Mouse (Mus musculus) forebrain, embryonic 12.5 days (tissue): ENCODE results near the gene Gm960. TPM values are rescaled to one million over a fixed set of nuclear protein-coding genes. Genes with fewer than 3 reads are reported as not detected.
A peak's percentile ranks its signal among the peaks of the same experiment; 100 is the strongest.

Source experiments
- ATAC-seq: fragments of 200-750 bp; cut with Nextera tagmentation; 2 replicates; pipeline ENCODE4 v1.8.0; 2017; ENCODE audit warnings: moderate TSS enrichment; ENCODE audit not compliant: low FRiP score
- H3K27ac ChIP-seq: fragments of 300-500 bp; sonication (generic); 2 replicates; pipeline ENCODE4 v1.5.1; 2016; ENCODE audit warnings: mild to moderate bottlenecking
- H3K27me3 ChIP-seq: fragments of 300-500 bp; sonication (generic); 2 replicates; pipeline ENCODE4 v1.6.1; 2016; ENCODE audit warnings: mild to moderate bottlenecking
- H3K36me3 ChIP-seq: fragments of 300-500 bp; sonication (generic); replicated peaks from 2 replicates; pipeline ENCODE4 v1.6.1; 2016; ENCODE audit warnings: mild to moderate bottlenecking
- H3K4me1 ChIP-seq: fragments of 300-500 bp; sonication (generic); 2 replicates; pipeline ENCODE4 v1.6.1; 2016
- H3K4me2 ChIP-seq: fragments of 300-500 bp; sonication (generic); 2 replicates; pipeline ENCODE4 v1.6.1; 2016; ENCODE audit warnings: mild to moderate bottlenecking, moderate library complexity
- H3K4me3 ChIP-seq: fragments of 300-500 bp; sonication (generic); replicated peaks from 2 replicates; pipeline ENCODE4 v1.5.1; 2016; ENCODE audit warnings: mild to moderate bottlenecking
- H3K9ac ChIP-seq: fragments of 300-500 bp; sonication (generic); 2 replicates; pipeline ENCODE4 v1.6.1; 2016; ENCODE audit warnings: mild to moderate bottlenecking
- H3K9me3 ChIP-seq: fragments of 300-500 bp; sonication (generic); 2 replicates; pipeline ENCODE4 v1.6.1; 2016
- WGBS: fragments of 180-500 bp; shearing (Covaris S2); methylation state at CpG from one replicate; pipeline ENCODE4 v1.1.7; 2016; 5-methylcytosine and 5-hydroxymethylcytosine counted together
- polyA plus RNA-seq: library from polyadenylated mRNA; unstranded; fragments of >200 nt; fragmentation: Nextera tagmentation; extraction: Ambion mirVana; gene quantifications from 2 replicates; pipeline ENCODE4 v1.2.1, GENCODE M21; 2016

Gm960 gene
- polyA plus RNA-seq, 1 experiment from 2014 or later, result 4.5 TPM

DNA sequence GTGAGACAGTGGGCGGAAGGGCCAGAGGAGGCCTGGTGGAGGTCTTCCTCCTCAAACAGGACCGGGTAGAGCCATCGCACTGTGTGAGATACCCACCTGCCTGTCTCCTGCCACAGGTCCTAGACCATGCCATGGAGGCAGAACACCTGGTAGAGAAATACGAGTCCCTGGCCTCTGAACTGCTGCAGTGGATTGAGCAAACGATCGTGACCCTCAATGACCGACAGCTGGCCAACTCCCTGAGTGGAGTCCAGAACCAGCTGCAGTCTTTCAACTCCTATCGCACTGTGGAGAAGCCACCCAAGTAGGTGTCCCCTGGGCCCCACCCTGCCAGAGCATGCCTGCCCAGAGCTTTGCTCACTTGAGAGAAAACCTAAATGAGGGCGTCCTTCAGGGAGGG is 30.7 kb upstream of the Gm960 start:
- Histone ChIP-seq H3K4me2 (no peak overlapping the region), H3K27me3 (no peaks in the 10 kb centered on the region), H3K4me1 (no peaks in the 10 kb centered on the region), H3K36me3 (peaks cover 90% of the 10 kb centered on the region), H3K27ac (no peak overlapping the region), H3K9ac (no peak overlapping the region), H3K4me3 (no peak overlapping the region), H3K9me3 (no peaks in the 10 kb centered on the region)
- WGBS, result 90% methylated on average over 9 of the region's 9 CpGs
- ATAC-seq, result no peak

DNA sequence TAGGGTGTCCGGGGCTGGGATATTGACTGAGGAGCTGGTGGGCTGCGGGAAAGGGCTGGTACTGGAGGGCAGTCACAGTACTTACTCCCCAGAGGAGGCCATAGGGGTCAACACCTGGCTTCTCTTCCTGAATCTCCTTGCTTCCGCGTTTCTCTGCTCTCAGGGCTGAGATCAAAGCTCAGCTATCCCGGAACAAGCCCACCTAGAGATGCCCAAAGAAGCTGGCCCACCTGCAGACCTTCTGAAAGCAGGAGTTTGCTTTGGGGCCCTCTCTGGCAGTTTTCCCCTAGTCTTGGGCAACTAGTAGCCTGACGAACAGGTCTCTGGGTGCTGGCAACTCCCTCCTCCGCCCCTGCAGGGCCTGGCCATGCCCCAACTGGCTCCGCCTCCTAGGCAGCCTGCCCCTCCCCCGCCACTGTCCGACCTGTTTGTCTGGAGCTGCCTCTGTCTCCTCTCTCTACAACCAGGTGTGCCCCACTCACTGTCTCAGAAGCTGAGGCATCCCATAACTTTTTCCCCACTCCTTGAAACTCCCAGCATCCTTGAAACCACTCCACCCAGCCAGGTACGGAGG is 22.3 kb upstream of the Gm960 start:
- no peak for ATAC-seq
- Histone ChIP-seq H3K27me3 (peaks cover 2% of the 10 kb centered on the region; the same call in 1 of the 2 replicates), H3K4me2 (peak overlapping the region; percentile 3; the same call in 1 of the 2 replicates), H3K4me3 (no peak overlapping the region), H3K27ac (no peak overlapping the region), H3K4me1 (peaks cover 23% of the 10 kb centered on the region), H3K36me3 (peaks cover 25% of the 10 kb centered on the region), H3K9me3 (no peaks in the 10 kb centered on the region), H3K9ac (no peak overlapping the region)
- 18% methylated on average over 11 of the region's 11 CpGs for WGBS

DNA sequence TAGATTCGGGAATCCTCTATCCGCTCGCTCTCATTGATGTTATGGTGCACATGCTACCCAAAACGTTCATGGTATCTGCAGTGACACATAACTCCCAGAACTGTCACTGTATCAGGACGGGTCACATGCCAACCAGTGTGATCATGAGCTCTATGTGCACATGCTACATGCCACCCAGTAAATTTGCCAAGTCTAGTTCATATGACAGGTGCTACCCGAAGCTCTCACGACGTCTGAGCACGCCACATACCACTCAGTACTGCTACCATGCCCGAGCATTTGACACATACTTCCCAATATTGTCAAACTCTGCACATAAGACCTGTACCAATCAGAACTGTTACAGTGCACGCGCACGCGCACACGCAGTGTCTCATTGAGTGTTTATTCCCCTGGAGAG is 21.6 kb upstream of the Gm960 start:
- WGBS, result 86% methylated on average over 15 of the region's 15 CpGs
- Histone ChIP-seq H3K4me3 (no peak overlapping the region), H3K4me2 (no peak overlapping the region), H3K36me3 (peaks cover 19% of the 10 kb centered on the region; the same call in 1 of the 2 replicates), H3K9me3 (no peaks in the 10 kb centered on the region), H3K27me3 (peaks cover 2% of the 10 kb centered on the region; the same call in 1 of the 2 replicates), H3K4me1 (peaks cover 23% of the 10 kb centered on the region), H3K27ac (no peak overlapping the region), H3K9ac (no peak overlapping the region)
- ATAC-seq, result no peak

DNA sequence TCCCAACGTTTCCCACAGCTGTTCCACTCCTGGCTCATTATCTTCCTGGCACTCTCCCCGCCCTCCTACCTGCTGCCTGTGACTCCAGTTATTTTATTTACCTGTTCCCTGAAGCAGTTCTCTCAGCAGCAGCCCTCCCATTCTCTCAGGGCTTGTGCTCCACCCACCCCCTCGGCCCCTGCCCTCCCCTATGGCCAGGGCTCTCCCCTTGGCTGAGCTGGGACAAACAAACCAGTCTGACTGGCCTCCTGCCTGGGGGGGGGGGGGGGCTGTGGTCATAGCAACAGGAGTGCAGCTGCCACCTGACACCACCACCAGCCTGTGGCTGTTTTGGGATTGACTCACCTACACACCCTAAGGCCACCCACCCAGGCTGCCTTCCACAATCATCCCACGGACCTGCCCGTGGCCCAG is 20.9 kb upstream of the Gm960 start:
- Histone ChIP-seq H3K36me3 (peaks cover 13% of the 10 kb centered on the region; the same call in 1 of the 2 replicates), H3K27me3 (peaks cover 2% of the 10 kb centered on the region; the same call in 1 of the 2 replicates), H3K4me3 (no peak overlapping the region), H3K27ac (no peak overlapping the region), H3K9ac (no peak overlapping the region), H3K4me1 (peaks cover 30% of the 10 kb centered on the region), H3K9me3 (no peaks in the 10 kb centered on the region), H3K4me2 (no peak overlapping the region)
- 16% methylated on average over 5 of the region's 5 CpGs for WGBS
- no peak for ATAC-seq

DNA sequence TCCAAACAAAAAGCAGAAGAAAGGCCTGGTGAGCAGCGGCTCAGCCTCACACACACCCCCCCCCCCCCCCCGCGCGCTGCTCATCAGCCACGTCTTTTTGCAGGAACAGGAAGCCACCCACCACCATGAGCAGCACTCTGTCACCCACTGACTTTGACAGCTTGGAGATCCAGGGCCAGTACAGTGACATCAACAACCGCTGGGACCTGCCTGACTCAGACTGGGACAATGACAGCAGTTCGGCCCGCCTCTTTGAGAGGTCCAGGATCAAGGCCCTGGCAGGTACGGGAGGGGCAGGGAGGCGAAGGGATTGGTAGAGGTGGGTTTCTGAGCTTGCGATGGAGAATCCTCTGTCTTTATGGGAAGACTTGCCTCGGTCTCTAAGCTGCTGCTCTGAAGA is 20.2 kb upstream of the Gm960 start:
- no peak for ATAC-seq
- peaks cover 7% of the 10 kb centered on the region; the same call in 1 of the 2 replicates for H3K36me3 ChIP-seq
- peaks cover 6% of the 10 kb centered on the region; the same call in 1 of the 2 replicates for H3K27me3 ChIP-seq
- 0 out of 2 replicates have a peak overlapping the region, but pooled peaks have one; percentile 19 for H3K27ac ChIP-seq
- WGBS, result 36% methylated on average over 10 of the region's 12 CpGs
- peaks cover 36% of the 10 kb centered on the region for H3K4me1 ChIP-seq
- H3K4me2 ChIP-seq, result no peak overlapping the region
- H3K9ac ChIP-seq, result no peak overlapping the region
- H3K4me3 ChIP-seq, result no peak overlapping the region
- no peaks in the 10 kb centered on the region for H3K9me3 ChIP-seq

DNA sequence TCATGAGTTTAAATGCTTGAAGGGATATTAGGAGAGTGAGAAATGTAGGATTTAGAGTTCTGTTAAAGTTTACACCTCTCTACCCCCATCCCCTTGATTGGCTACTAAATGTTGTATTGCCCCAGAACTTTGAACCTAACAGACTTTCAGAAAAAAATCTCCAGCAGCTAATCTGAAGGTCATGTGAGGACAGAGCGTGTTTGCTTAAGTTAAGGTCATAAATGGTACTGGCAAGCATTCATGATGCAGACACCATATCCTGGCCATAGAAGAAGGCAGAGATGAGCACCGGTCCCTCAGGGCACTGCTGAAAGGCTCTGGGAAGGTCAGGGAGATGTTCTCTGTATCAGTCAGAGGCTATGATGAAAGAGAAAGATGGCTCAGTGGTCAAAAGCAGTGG is 18.8 kb upstream of the Gm960 start:
- peaks cover 7% of the 10 kb centered on the region; the same call in 1 of the 2 replicates for H3K36me3 ChIP-seq
- no peak for ATAC-seq
- H3K9ac ChIP-seq, result no peak overlapping the region
- no peak overlapping the region for H3K4me2 ChIP-seq
- no peak overlapping the region for H3K27ac ChIP-seq
- 98% methylated on average over 2 of the region's 2 CpGs for WGBS
- H3K27me3 ChIP-seq, result peaks cover 18% of the 10 kb centered on the region
- H3K9me3 ChIP-seq, result no peaks in the 10 kb centered on the region
- H3K4me3 ChIP-seq, result no peak overlapping the region
- peaks cover 49% of the 10 kb centered on the region for H3K4me1 ChIP-seq

DNA sequence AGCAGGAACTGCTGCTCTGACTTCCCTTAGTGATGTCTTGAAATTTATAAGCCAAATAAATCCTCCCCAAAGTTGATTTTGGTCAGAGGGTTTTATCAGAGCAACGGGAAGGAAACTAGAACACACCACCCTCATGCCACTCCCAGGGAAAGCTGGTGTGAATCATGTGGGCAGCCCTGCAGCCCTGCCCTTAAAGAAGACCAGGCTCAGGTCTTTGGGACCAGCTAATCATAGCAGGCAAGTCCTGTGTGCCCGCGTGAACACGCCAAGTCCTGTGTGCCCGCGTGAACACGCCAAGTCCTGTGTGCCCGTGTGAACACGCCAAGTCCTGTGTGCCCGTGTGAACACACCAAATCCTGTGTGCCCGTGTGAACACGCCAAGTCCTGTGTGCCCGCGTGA is 18.3 kb upstream of the Gm960 start:
- no peak overlapping the region for H3K9ac ChIP-seq
- H3K4me3 ChIP-seq, result no peak overlapping the region
- H3K27me3 ChIP-seq, result peaks cover 18% of the 10 kb centered on the region
- ATAC-seq, result no peak
- WGBS, result 95% methylated on average over 14 of the region's 14 CpGs
- H3K9me3 ChIP-seq, result no peaks in the 10 kb centered on the region
- H3K4me1 ChIP-seq, result peaks cover 49% of the 10 kb centered on the region
- H3K4me2 ChIP-seq, result no peak overlapping the region
- H3K36me3 ChIP-seq, result peaks cover 7% of the 10 kb centered on the region; the same call in 1 of the 2 replicates
- H3K27ac ChIP-seq, result no peak overlapping the region

DNA sequence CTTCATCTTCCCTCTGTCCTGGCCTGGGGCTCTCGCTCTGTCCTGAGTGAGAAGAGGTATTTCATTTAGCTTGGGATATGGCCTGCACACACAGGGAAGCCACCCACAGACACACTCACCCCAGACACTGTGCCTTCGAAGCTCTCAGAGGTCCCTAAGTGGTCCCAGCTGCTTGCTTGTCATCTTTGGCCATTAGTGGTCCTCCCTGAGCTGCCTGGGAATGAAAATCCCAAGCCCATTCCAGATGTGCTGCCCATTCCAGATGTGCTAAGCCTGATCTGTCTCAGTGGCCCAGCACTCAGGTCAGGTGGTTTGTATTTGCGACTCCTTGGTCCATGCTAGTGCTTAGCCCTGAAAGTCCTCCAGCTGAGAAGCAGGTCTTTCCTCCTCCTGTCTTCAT is 15.4 kb upstream of the Gm960 start:
- Histone ChIP-seq H3K4me1 (peaks cover 35% of the 10 kb centered on the region), H3K4me2 (peak overlapping the region; percentile 88), H3K27me3 (peaks cover 30% of the 10 kb centered on the region), H3K4me3 (peak overlapping the region; percentile 82; the same call in 1 of the 2 replicates), H3K9me3 (no peaks in the 10 kb centered on the region), H3K27ac (no peak overlapping the region), H3K36me3 (0 out of 2 replicates have a peak, but pooled peaks cover 2% of the 10 kb centered on the region), H3K9ac (peak overlapping the region; percentile 93; the same call in 1 of the 2 replicates)
- 69% methylated on average over 3 of the region's 3 CpGs for WGBS
- no peak for ATAC-seq

DNA sequence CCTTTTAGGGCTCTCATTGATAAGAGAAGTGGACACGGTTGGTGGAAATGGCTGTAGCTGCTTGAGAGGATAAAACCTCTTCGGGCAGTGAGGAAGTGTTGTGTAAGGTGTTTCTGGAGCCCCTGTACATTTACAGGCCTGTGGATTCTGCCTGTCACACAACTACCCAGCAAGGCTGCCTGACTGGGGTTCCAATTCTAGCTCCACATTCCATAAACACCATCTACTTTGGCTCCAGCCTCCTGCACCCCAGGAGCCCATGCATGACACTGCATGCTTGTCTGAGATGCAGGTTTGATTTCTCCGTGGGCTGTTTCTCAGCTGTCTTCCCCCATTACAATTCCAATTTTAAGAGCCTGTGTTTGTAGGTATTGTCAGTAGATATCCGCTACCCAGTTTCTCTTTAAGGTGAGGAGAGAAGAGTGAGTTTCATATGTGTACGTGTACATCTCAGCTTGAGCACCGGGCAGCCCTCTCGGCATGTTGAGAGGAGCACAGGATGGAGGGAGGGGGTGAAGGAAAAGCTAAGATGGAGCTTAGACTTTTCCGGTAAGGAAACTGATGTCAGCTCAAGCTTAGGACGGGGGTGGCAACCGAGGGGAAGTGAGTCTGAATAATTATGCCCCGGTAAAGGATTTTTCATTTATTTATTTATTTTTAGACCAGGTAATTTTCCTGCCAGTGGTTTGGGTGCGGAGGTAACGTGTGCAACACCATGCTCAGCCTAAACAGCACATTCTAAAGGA is 14.5 kb upstream of the Gm960 start:
- Histone ChIP-seq H3K36me3 (0 out of 2 replicates have a peak, but pooled peaks cover 2% of the 10 kb centered on the region), H3K9ac (peak overlapping the region; percentile 93), H3K4me2 (peak overlapping the region; percentile 88), H3K4me1 (peaks cover 30% of the 10 kb centered on the region), H3K4me3 (peak overlapping the region; percentile 82), H3K27me3 (peaks cover 28% of the 10 kb centered on the region), H3K27ac (peak overlapping the region; percentile 88), H3K9me3 (no peaks in the 10 kb centered on the region)
- 31% methylated on average over 13 of the region's 13 CpGs for WGBS
- ATAC-seq, result no peak

DNA sequence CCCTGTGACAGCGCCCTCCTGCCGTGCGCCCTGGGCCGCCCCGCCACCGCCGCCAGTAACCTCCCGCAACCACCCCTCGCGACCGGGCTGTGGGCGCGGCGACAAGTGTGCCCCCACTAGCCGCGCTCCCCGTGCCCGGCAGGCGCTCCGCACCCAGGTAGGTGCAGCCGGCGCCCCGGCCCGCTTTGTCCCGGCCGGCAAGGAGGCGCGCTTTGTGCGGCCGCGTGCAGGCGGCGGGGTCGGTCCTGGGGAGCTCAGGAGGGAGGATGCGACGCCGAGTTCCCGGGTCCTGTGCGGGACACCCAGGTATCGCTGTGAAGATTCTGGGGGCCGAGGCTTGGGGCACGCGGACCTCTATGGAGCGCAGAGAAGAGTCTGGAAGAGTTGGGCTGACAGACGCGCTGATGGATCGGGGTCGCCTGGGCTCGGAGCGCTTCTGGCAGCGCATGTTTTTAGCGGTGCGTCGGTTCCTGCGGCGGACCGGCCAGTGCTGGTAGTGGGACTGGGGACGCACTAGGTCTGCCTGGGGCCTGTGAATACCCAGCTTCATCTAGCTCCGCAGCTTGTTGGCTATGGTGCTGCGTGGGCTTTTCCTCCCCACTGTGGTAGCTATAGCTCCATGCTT is 13.8 kb upstream of the Gm960 start:
- no peaks in the 10 kb centered on the region for H3K36me3 ChIP-seq
- peak overlapping the region; percentile 82 for H3K4me3 ChIP-seq
- H3K4me1 ChIP-seq, result peaks cover 30% of the 10 kb centered on the region
- ATAC-seq, result peak; percentile 59
- H3K9ac ChIP-seq, result peak overlapping the region; percentile 93
- under 1% methylated on average over 60 of the region's 60 CpGs for WGBS
- H3K27ac ChIP-seq, result peak overlapping the region; percentile 88
- peaks cover 28% of the 10 kb centered on the region for H3K27me3 ChIP-seq
- H3K9me3 ChIP-seq, result no peaks in the 10 kb centered on the region
- peak overlapping the region; percentile 88 for H3K4me2 ChIP-seq

DNA sequence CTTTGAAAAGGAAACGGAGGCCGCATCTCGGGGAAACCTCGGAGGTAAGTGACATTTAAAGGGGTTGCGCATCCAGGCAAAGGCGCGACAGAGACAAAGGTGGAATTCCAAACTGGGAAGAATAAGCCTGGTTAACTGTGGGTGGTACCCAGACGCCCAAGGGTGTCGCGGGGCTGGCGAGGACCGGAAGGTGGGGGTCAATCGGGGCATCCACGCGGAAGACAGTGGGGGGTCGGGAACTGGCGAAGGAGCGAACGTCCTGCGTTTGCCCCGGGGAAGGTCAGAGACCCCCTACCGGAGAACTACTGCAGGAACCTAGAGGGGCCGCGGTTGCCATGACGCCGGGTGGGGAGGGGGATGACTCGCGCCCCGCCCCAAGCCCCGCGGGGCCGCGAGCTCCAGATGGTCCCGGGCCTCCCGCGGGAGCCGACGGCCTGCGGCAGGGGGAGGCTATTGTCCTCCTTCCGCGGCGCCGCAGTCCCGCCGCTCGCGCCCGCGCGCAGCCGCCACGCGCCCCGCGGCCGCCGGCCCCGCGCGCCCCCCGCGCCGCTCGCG is 13.2 kb upstream of the Gm960 start:
- peaks cover 28% of the 10 kb centered on the region for H3K27me3 ChIP-seq
- H3K4me3 ChIP-seq, result peak overlapping the region; percentile 82
- H3K4me1 ChIP-seq, result peaks cover 30% of the 10 kb centered on the region
- peak overlapping the region; percentile 88 for H3K27ac ChIP-seq
- 1% methylated on average over 24 of the region's 65 CpGs for WGBS
- H3K4me2 ChIP-seq, result peak overlapping the region; percentile 88
- H3K9me3 ChIP-seq, result no peaks in the 10 kb centered on the region
- peak; percentile 91 for ATAC-seq
- H3K36me3 ChIP-seq, result no peaks in the 10 kb centered on the region
- peak overlapping the region; percentile 93 for H3K9ac ChIP-seq

DNA sequence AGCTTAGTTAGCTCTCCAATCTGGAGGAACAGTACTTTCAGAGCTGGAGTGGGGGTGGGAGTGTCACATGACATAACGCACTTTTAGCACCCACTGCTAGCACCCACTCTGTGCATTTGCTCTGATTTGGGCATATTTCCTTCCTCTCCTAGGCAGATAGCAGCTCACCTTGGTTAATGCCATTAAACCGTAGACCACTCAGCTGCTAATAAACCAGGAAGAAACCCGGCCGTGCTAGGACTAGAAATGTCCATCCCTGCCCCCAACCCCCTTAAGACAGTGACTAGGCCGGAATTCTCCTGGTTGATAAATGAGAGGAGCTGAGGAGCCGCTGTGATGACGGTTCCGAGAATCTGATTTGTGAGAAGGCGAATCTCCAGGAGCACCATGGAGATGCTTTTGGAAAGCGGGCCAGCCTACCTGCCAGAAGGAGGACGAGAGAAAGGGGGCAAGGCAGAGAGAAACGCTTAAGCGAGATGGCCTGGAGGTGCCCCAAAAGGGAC is 12.7 kb upstream of the Gm960 start, which contains the start of gene Sptbn2:
Sptbn2 (plus strand) TSS at position 70 of the 503 bp plus-strand sequence.
- Histone ChIP-seq H3K4me3 (peak within 1 kb of the TSS; percentile 82), H3K4me1 (peaks cover 30% of the 10 kb centered on the region), H3K4me2 (peak within 1 kb of the TSS; percentile 88), H3K36me3 (no peaks in the 10 kb centered on the region), H3K27me3 (peaks cover 28% of the 10 kb centered on the region), H3K27ac (peak within 1 kb of the TSS; percentile 88), H3K9ac (peak within 1 kb of the TSS; percentile 93), H3K9me3 (no peaks in the 10 kb centered on the region)
- 0 out of 2 replicates have a peak, but pooled peaks have one; percentile 36 for ATAC-seq
- 9% methylated on average over 13 of the region's 13 CpGs for WGBS
